Mouse (Mus musculus): ENCODE data around the gene Hdac2. TPM values are rescaled to one million over a fixed set of nuclear protein-coding genes. Genes with fewer than 3 reads are reported as not detected.

Gene Hdac2
- polyA plus RNA-seq, 1 experiment, result 53.1 TPM

Other genes starting within 250 kb of the Hdac2 start
- gene Marcks, start 164.4 kb downstream of the Hdac2 start, polyA plus RNA-seq (2012; rRNA removed), result 67.3 and 70.4 TPM in 2 replicates